Mouse (Mus musculus) heart, embryonic 16.5 days (tissue): ENCODE measurements around the gene Meaf6. TPM values are rescaled to one million over a fixed set of nuclear protein-coding genes. Genes with fewer than 3 reads are reported as not detected.

ENCODE experiments used
- ATAC-seq: fragments of 200-750 bp; cut with Nextera tagmentation; replicated peaks from 2 replicates; pipeline ENCODE4 v1.8.0; 2017; ENCODE audit warnings: moderate number of reproducible peaks; ENCODE audit not compliant: insufficient read depth, low FRiP score; ENCODE audit errors: extremely low read depth
- H3K27ac ChIP-seq: fragments of 300-500 bp; sonication (generic); 2 replicates; pipeline ENCODE4 v1.5.1; 2014; ENCODE audit warnings: mild to moderate bottlenecking, low read length, control low read depth, moderate library complexity
- H3K27me3 ChIP-seq: fragments of 300-500 bp; sonication (generic); 2 replicates; pipeline ENCODE4 v1.6.1; 2014; ENCODE audit warnings: low read length, mixed read lengths; ENCODE audit not compliant: control insufficient read depth, insufficient read depth
- H3K36me3 ChIP-seq: fragments of 300-500 bp; sonication (generic); 2 replicates; pipeline ENCODE4 v1.6.1; 2014; ENCODE audit not compliant: control insufficient read depth, insufficient read depth
- H3K4me1 ChIP-seq: fragments of 300-500 bp; sonication (generic); 2 replicates; pipeline ENCODE4 v1.6.1; 2014; ENCODE audit warnings: low read length, mixed read lengths; ENCODE audit not compliant: control insufficient read depth, insufficient read depth
- H3K4me2 ChIP-seq: fragments of 300-500 bp; sonication (generic); 2 replicates; pipeline ENCODE4 v1.6.1; 2014; ENCODE audit warnings: low read depth, mild to moderate bottlenecking, control low read depth, low read length
- H3K4me3 ChIP-seq: fragments of 300-500 bp; sonication (generic); 2 replicates; pipeline ENCODE4 v1.5.1; 2014; ENCODE audit warnings: mild to moderate bottlenecking, control low read depth, low read length
- H3K9ac ChIP-seq: fragments of 300-500 bp; sonication (generic); 2 replicates; pipeline ENCODE4 v1.6.1; 2014; ENCODE audit warnings: low read length, control low read depth
- H3K9me3 ChIP-seq: fragments of 300-500 bp; sonication (generic); replicated peaks from 2 replicates; pipeline ENCODE4 v1.6.1; 2016; ENCODE audit warnings: low read length; ENCODE audit not compliant: control insufficient read depth
- WGBS: fragments of 180-500 bp; shearing (Covaris S2); extraction: QIAGEN DNeasy Blood & Tissue Kit; methylation state at CpG from one replicate; pipeline ENCODE4 v1.1.7; 2014; 5-methylcytosine and 5-hydroxymethylcytosine counted together
- polyA plus RNA-seq: library from polyadenylated mRNA; unstranded; fragments of >200 nt; fragmentation: Nextera tagmentation; extraction: Ambion mirVana; gene quantifications from 2 replicates; pipeline ENCODE4 v1.2.1, GENCODE M21; 2015

The Meaf6 gene
- polyA plus RNA-seq, 1 experiment from 2014 or later = 40.5 TPM

DNA sequence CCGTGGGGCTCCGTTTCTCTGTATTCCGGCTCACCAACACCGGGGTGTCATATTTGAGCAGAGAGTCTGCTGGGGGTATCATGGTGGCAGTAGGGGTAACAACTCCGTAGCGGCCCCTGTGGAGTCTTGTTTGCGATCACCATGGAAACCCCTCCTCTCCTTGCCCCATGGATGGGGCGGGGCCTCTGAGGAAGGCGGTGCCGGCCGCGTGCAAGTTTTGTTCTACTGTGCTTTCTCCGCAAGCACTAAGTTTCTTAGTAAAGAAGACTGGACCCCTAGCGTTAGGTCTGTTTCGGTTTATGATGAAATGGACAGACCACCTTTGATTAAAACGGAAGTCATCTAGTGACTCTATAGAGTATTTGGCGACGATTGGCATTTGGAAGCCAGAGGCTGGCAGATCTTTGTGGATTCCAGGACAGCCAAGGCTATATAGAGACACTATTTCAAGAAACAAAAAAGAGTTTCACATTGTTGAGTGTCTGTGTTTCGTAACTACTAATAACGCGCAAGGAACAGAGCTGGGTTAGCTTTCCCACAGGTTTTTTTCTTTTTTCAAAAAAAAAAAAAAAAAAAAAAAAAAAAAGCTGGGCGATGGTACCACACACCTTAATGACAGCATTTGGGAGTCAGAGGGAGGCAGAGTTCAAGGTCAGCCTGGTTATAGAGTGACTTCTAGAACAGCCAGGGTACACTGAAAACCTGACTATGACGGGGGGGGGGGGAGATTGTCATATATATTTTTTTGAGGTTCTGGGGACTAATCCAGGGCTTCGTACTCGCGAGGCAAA, 19.2 kb upstream of the Meaf6 start, which contains the start of gene Dnali1:
Gene Dnali1, minus strand, starts transcription at position 187 of the 791 bp plus-strand sequence.
- Histone ChIP-seq H3K4me2 (peak within 1 kb of the TSS; percentile 97), H3K27ac (peak within 1 kb of the TSS; percentile 66), H3K9me3 (no peaks in the 10 kb centered on the region), H3K36me3 (peaks cover 8% of the 10 kb centered on the region), H3K9ac (peak within 1 kb of the TSS; percentile 96), H3K4me3 (peak within 1 kb of the TSS; percentile 94), H3K4me1 (peaks cover 8% of the 10 kb centered on the region), H3K27me3 (no peaks in the 10 kb centered on the region)
- WGBS = 4% methylated on average over 26 of the region's 26 CpGs
- ATAC-seq = peak; percentile 34

DNA sequence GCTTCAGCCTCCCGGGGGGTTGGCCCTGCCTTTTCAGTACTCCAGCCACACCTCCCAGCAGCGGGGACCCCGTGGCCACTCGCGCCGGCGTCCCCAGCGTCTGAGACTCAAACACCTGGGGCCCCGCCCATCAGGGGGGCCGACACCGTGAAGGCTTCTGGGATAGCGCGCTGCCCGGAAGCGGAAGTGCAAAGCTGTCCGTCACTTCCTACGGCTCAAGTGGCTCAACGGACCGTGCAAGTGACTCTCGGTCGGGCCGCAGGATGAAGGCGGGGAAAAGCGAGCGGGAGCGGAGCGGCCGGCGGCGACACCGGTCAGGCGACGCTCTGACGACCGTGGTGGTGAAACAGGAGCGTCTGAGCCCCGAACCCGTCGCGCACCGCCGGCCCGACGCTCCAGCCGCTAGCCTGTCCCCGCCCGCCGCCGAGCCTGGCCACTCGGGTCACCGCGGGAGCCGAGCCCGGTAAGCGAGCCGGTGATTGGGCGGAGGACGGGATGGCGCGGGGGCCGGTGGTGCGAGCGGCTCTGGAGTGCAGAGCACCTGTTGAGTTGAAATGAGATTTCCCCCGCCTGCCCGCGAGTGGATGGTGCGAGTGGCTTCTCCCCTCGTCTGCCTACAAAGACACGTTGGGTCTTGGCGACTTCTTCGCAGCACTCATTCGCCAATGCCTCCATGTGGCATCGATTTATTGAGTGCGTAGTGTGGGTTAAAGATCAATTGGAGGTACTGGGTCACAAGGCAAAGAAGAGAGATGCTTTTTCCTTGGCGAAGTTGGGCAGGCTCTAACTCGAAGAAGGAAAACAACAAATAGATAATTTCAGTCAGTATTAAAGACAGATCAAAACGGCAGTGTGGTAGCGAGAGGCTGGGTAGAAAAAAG, 18.2 kb upstream of the Meaf6 start, which contains the start of gene Snip1:
Gene Snip1, plus strand, starts transcription at position 183 of the 881 bp plus-strand sequence.
- Histone ChIP-seq H3K4me3 (peak within 1 kb of the TSS; percentile 94), H3K9me3 (no peaks in the 10 kb centered on the region), H3K9ac (peak within 1 kb of the TSS; percentile 96), H3K4me1 (peaks cover 8% of the 10 kb centered on the region), H3K4me2 (peak within 1 kb of the TSS; percentile 97), H3K27ac (peak within 1 kb of the TSS; percentile 66), H3K27me3 (no peaks in the 10 kb centered on the region), H3K36me3 (peaks cover 15% of the 10 kb centered on the region)
- peak; percentile 91 for ATAC-seq
- under 1% methylated on average over 78 of the region's 78 CpGs for WGBS

DNA sequence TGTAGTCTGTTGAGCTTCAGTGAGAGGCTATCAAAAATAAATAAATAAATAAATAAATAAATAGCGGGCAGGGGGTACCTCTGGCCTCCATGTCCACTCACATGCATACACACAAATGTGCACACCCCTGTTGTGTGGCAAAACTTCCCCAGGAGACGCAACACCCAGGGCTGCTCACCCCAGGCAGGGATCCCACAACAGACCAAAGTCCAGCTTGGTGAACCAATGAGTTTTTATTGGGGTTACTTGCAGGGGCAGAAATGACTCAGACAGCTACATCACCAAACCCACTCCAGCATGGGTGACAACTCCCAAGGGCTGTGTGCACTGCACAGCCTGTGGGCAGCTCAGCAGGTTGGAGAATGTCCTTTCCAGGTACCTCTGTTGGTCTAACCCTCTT, 7.2 kb upstream of the Meaf6 start:
- Histone ChIP-seq H3K27me3 (no peaks in the 10 kb centered on the region), H3K4me1 (no peaks in the 10 kb centered on the region), H3K27ac (no peak overlapping the region), H3K9me3 (no peaks in the 10 kb centered on the region; the same call in 1 of the 2 replicates), H3K4me2 (no peak overlapping the region), H3K9ac (no peak overlapping the region), H3K36me3 (peaks cover 13% of the 10 kb centered on the region), H3K4me3 (no peak overlapping the region)
- no peak for ATAC-seq
- 90% methylated on average over 2 of the region's 2 CpGs for WGBS

DNA sequence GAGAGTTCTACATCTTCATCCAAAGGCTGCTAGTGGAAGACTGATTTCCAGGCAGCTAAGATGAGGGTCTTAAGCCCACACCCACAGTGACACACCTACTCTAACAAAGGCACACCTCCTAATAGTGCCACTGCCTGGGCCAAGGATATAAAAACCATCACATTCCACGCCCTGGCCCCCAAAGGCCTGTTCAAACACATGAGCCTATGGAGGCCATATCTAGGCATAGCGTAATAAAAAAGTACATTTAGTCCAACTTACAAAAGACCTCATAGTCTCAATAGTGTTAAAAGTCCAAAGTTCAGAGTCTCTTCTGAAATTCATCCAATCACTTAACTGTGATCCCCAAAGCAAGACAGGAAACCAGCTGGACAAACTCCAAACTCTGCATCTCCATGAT, 6.2 kb upstream of the Meaf6 start:
- 94% methylated on average over 2 of the region's 2 CpGs for WGBS
- Histone ChIP-seq H3K36me3 (peaks cover 10% of the 10 kb centered on the region; the same call in 1 of the 2 replicates), H3K4me3 (no peak overlapping the region), H3K27ac (no peak overlapping the region), H3K4me1 (no peaks in the 10 kb centered on the region), H3K27me3 (no peaks in the 10 kb centered on the region), H3K9ac (no peak overlapping the region), H3K4me2 (no peak overlapping the region), H3K9me3 (no peaks in the 10 kb centered on the region; the same call in 1 of the 2 replicates)
- no peak for ATAC-seq

DNA sequence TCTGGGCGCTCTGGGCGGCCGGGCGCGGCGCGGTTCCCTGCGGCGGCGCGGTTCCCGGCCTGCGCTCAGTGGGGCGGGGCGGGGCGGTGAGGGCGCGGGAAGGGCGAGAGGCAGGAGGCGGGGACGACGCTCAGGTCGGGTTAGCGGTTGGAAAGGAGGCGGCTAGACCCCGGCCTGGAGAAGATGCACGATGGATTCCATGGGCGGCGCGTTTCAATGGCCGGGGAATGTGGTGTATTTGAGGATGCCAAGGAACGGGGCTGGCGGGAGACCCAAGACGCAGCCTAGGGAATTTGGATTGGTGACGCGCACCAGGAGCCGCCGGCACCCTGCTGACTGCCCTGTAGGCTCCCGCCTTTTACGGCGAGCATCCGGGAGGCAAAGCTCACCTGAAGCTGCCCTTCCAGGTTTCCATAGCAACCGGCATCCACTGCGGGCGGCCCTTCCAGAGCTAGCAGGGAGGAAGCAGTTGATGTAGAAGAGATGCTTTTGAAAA, 460 bp downstream of the Meaf6 start:
- H3K4me3 ChIP-seq = peak overlapping the region; percentile 93
- H3K4me1 ChIP-seq = peaks cover 14% of the 10 kb centered on the region
- peak; percentile 95 for ATAC-seq
- H3K9me3 ChIP-seq = no peaks in the 10 kb centered on the region; the same call in 1 of the 2 replicates
- peak overlapping the region; percentile 96 for H3K4me2 ChIP-seq
- WGBS = under 1% methylated on average over 45 of the region's 45 CpGs
- no peaks in the 10 kb centered on the region for H3K27me3 ChIP-seq
- peak overlapping the region; percentile 98 for H3K27ac ChIP-seq
- H3K36me3 ChIP-seq = peaks cover 18% of the 10 kb centered on the region
- H3K9ac ChIP-seq = peak overlapping the region; percentile 89

DNA sequence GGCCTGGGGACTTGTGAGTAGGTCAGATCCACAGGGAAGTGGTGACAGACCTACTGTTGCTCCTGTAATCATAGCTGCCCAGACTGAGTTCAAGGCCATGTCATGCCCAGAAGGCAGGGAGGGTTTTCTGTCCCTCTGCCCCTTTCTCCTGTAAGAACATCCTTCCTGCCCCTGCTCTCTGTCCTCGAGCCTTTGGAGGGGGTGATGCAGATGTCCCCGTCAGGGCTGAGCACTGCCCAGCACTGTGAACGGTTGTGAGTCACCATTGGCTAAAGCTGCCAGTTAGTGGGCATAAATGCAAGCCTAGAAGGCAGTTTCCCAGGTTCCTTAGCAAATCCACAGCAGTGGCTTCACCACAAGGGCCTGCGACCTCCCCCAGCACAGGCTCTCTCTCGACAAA, 8.1 kb downstream of the Meaf6 start:
- Histone ChIP-seq H3K9ac (no peak overlapping the region), H3K36me3 (peaks cover 27% of the 10 kb centered on the region), H3K9me3 (no peaks in the 10 kb centered on the region), H3K27ac (no peak overlapping the region), H3K27me3 (no peaks in the 10 kb centered on the region), H3K4me2 (no peak overlapping the region), H3K4me3 (no peak overlapping the region), H3K4me1 (no peaks in the 10 kb centered on the region)
- no peak for ATAC-seq
- 85% methylated on average over 5 of the region's 5 CpGs for WGBS

DNA sequence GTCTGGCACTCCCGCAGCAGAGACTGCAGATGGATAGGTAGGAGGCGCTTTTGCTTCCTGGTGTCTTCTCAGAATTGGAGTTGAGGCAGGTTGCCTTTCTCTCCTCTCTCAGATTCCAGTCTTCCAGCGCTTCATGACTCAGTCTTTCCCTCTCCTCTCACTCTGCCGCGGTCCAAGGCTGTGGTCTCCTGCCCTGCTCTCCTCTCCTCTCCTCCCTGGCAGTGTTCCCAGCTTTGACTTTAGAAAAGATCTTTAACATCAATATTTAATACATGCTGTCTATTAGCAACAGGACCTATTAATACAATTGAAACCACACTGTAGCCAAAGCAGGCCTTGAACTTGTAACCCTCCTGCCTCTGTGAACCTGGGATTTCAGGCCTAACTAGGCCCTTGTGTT, 11.1 kb downstream of the Meaf6 start:
- Histone ChIP-seq H3K4me3 (no peak overlapping the region), H3K36me3 (peaks cover 11% of the 10 kb centered on the region), H3K9me3 (no peaks in the 10 kb centered on the region), H3K4me2 (no peak overlapping the region), H3K27ac (no peak overlapping the region), H3K4me1 (no peaks in the 10 kb centered on the region), H3K9ac (no peak overlapping the region), H3K27me3 (no peaks in the 10 kb centered on the region)
- WGBS = 80% methylated on average over 5 of the region's 5 CpGs
- ATAC-seq = no peak

DNA sequence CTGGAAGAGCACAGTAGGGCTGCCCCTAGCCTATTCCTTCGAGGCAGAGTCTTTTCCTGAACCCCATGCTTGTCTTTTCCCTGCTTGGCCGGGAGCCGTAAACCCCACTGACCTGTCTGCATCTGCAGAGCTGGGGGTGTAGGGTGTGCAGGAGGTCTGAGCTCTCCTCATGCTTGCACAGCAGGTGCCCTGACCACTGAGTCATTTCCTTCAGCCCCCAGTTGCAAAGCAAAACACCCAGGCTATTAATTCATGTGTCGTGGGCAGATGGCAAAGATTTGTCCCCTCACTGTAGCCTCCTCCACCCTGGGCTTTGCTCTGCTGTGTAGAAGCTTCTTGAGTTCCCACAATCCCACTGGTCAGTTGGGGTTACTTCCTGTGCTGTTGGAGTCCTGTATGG, 12.5 kb downstream of the Meaf6 start:
- no peaks in the 10 kb centered on the region for H3K27me3 ChIP-seq

More for the DNA sequence above, 12.5 kb downstream of the Meaf6 start:
- Histone ChIP-seq H3K9ac (no peak overlapping the region), H3K36me3 (peaks cover 4% of the 10 kb centered on the region; the same call in 1 of the 2 replicates), H3K9me3 (no peaks in the 10 kb centered on the region), H3K4me1 (no peaks in the 10 kb centered on the region), H3K27ac (no peak overlapping the region), H3K4me2 (no peak overlapping the region), H3K4me3 (no peak overlapping the region)
- ATAC-seq = no peak
- 76% methylated on average over 4 of the region's 4 CpGs for WGBS
